Comparison of ENCODE assay signal across 20 mouse cellular contexts in the genomic region with DNA sequence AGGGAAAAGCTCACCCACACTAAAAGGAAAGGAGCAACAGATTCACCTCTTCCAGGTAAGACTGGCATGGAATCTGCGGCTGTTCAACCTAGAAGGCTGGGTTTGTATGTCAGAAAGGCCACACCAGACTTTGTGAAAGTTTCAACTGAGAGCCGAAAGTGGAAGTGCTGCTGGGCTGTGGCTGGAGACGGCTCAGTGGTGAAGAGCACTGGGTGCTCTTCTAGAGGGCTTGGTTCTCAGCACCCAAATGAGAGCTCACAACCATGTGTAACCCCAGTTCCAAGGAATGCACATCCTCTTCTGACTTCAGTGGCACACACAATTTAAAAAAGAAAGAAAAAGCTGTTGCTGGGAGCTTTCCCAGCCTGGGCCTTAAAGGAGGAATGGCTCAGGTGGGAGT. TPM values are rescaled to one million over a fixed set of nuclear protein-coding genes. Genes with fewer than 3 reads are reported as not detected.
DNase-seq lines count a peak whose midpoint lies in the region; ATAC-seq and TF ChIP-seq lines count a peak whose summit lies in the region.
"Had no signal": no experiment of that assay in that cellular context is flagged by ENCODE, and none has a peak within 500 bp of the region (broad histone marks: within the 10 kb centered on the region; RNA-seq: fewer than 3 reads in every experiment).

No protein-coding gene starts in this region.

- TF ChIP-seq CTCF in kidney, postnatal 0 days (IDR thresholded peaks at IDR 0.05; ENCODE audit: low read depth), result no peak

- no peaks in the 10 kb centered on the region for H3K9me3 ChIP-seq in kidney, postnatal 0 days (replicated peaks; ENCODE audit: low read length)
- H3K9me3 ChIP-seq: embryonic facial prominence, embryonic 10.5 days; heart, embryonic 15.5 days; hindbrain, embryonic 13.5 days had no signal

- DNase-seq in kidney, postnatal 0 days (ENCODE audit: low spot score), result no peak
- no peak for DNase-seq in kidney, adult 18-20 months
- DNase-seq in A20 (ENCODE audit: low read depth, low spot score), result peak; percentile 89
- DNase-seq in B cell, adult 2 months, result peak; percentile 37 to 42
- peak; percentile 50 for DNase-seq in splenic B cell, adult 2 months (ENCODE audit: low read depth, low spot score)
- DNase-seq: adrenal gland, adult 2 months; adrenal gland, postnatal 25 days; cerebellum, adult 18-20 months; cerebellum, postnatal 10 days; gastrocnemius, postnatal 10 days; heart, adult 2 months; heart, postnatal 14 days had no signal

- H3K27ac ChIP-seq in kidney, postnatal 0 days, result peak overlapping the region; percentile 71; the same call in 1 of the 2 replicates
- H3K27ac ChIP-seq: embryonic facial prominence, embryonic 10.5 days; heart, adult 2 months; heart, embryonic 15.5 days; hindbrain, embryonic 13.5 days; hindbrain, postnatal 0 days had no signal

- H3K27me3 ChIP-seq in kidney, postnatal 0 days (ENCODE audit: insufficient read depth, low read length), result no peaks in the 10 kb centered on the region
- H3K27me3 ChIP-seq in splenic B cell, adult 2 months (ENCODE audit: control insufficient read depth, insufficient read depth, low read length, poor library complexity, severe bottlenecking), result no peaks in the 10 kb centered on the region
- H3K27me3 ChIP-seq: heart, embryonic 15.5 days; hindbrain, embryonic 13.5 days; Patski had no signal

- H3K36me3 ChIP-seq in kidney, postnatal 0 days (ENCODE audit: insufficient read depth, low read length), result peaks cover 10% of the 10 kb centered on the region; the same call in 1 of the 2 replicates
- H3K36me3 ChIP-seq in splenic B cell, adult 2 months (ENCODE audit: control insufficient read depth, insufficient read depth, low read length, poor library complexity, severe bottlenecking), result no peaks in the 10 kb centered on the region; the same call in 1 of the 2 replicates

- H3K4me1 ChIP-seq in kidney, postnatal 0 days (replicated peaks; ENCODE audit: insufficient read depth, low read length), result peaks cover 25% of the 10 kb centered on the region; the same call in 1 of the 2 replicates

- no peak overlapping the region for H3K4me3 ChIP-seq in kidney, postnatal 0 days (replicated peaks; ENCODE audit: low read depth, low read length)
- H3K4me3 ChIP-seq: embryonic facial prominence, embryonic 10.5 days; heart, adult 2 months; heart, embryonic 15.5 days; hindbrain, embryonic 13.5 days had no signal

- 94% methylated on average over 3 of the region's 3 CpGs for WGBS in kidney, postnatal 0 days

- H3K9ac ChIP-seq in kidney, postnatal 0 days (ENCODE audit: low read depth, low read length), result no peak overlapping the region
- H3K9ac ChIP-seq: heart, embryonic 15.5 days; hindbrain, embryonic 13.5 days had no signal

- no peak for ATAC-seq in kidney, postnatal 0 days (replicated peaks; ENCODE audit: low FRiP score, low read depth)
- ATAC-seq in activated CD4-positive, CD25-positive, alpha-beta regulatory T cell, adult 4 months, result no peak
- ATAC-seq: forebrain, embryonic 14.5 days; hindbrain, postnatal 0 days; Patski had no signal

- H3K4me2 ChIP-seq in kidney, postnatal 0 days (ENCODE audit: low read length), result no peak overlapping the region
- H3K4me2 ChIP-seq: heart, embryonic 11.5 days; heart, embryonic 15.5 days; hindbrain, embryonic 13.5 days had no signal

RNA-seq across cellular contexts. Expression of a gene that starts 27.2 kb away (rescaled TPM):
- polyA plus RNA-seq in kidney, postnatal 0 days (2015; fragmentation: Nextera tagmentation; extraction: Ambion mirVana), result 0.25 and 0.31 TPM in 2 replicates
- polyA plus RNA-seq in activated CD4-positive, CD25-positive, alpha-beta regulatory T cell, adult 4 months (2017; shearing (Covaris generic)), result under 1 TPM; 0.33 to 0.73 TPM

RNA-seq across cellular contexts. Expression of a gene that starts 46.4 kb away (rescaled TPM):
- 165 and 170 TPM in 2 replicates for polyA plus RNA-seq in kidney, postnatal 0 days (2015; fragmentation: Nextera tagmentation; extraction: Ambion mirVana)
- 1 to 10 TPM; 2.1 to 3.3 TPM for polyA plus RNA-seq in activated CD4-positive, CD25-positive, alpha-beta regulatory T cell, adult 4 months (2017; shearing (Covaris generic))

Comparison
In these comparisons a context has a peak if more than half of its experiments do, and no peak if none do; other contexts are left out.
1. DNase-seq: peak in A20 (single experiment), B cell, adult 2 months (2 of 2) and splenic B cell, adult 2 months (single experiment); none in kidney, postnatal 0 days (single experiment) and kidney, adult 18-20 months (single experiment).
2. RNA of a gene that starts 46.4 kb away (polyA plus RNA-seq): 165 to 170 TPM in kidney, postnatal 0 days; 2.1 to 3.3 TPM in activated CD4-positive, CD25-positive, alpha-beta regulatory T cell, adult 4 months; every median in the first group is over 10 times any median in the second.